Mouse (Mus musculus): Measurements from ENCODE around the gene Ndufaf1.

Gene Ndufaf1

GRCm38 (mm10) chr2:119618199-119618982 lies 44.2 kb downstream of the Ndufaf1 start, which contains the start of the genes Nusap1 and Oip5:
Gene Nusap1 (plus strand): TSS chr2:119618298.
Gene Oip5 (minus strand): TSS chr2:119618469.
- peak; percentile 82 to 87 for DNase-seq (ENCODE audit: low spot score in 2 of 2)

DNA sequence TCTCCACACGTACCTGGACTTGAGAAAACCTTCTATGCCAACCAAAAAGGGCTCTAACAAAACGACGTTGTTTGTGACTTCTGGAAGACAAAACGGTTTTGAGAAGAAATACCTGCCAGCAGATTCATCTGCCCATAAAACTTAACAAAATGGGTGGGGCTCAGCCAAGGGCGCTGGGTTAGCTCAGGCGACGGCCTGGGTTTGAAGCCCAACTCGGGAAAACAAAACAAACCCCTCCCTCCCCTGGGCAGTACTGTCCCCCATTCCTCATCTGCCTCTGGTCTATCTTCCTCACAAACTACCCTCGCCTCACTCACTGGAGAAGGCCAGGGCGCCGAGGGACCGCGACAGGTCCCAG lies 44.8 kb downstream of the Ndufaf1 start:
- DNase-seq (ENCODE audit: low spot score in 2 of 2), result no peak

- DNase-seq (ENCODE audit: low spot score in 2 of 2), result no peak
These were observed 55.6 kb downstream of the Ndufaf1 start for GRCm38 (mm10) chr2:119607023-119607422.
